Mouse (Mus musculus) C2C12 (cell line): ENCODE data around the gene Ptpra.

Experiments
- CTCF ChIP-seq: IDR thresholded peaks from one replicate; pipeline ENCODE4 v1.5.1; 2011; ENCODE audit not compliant: control insufficient read depth, insufficient read depth, insufficient read length
- MYOD1 ChIP-seq: IDR thresholded peaks from one replicate; pipeline ENCODE4 v1.6.1; 2011; ENCODE audit warnings: low read depth; ENCODE audit not compliant: control insufficient read depth, insufficient read length

DNA sequence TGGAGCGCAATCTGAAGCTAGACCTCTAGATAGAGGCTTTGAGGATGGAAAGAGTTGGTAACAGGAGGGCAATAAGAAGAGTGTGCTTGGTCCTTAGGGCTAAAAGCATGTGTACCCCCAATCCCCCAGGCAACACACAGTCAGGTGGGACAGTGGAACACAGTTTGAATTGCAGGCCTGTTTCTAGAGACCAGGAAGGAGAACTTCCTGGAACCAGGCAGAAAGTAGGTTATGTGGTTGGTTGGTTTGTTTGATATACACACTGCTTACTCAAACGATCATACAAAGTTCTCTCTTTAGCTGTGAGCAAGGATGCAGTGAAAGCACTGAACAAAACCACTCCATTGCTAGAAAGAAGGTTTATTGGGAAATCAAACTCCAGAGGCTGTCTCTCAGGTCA is 82.1 kb downstream of the Ptpra start:
- TF ChIP-seq CTCF (no peak), MYOD1 (no peak)
